Mouse (Mus musculus) cerebellum, adult 18-20 months (tissue): ENCODE data around the gene Zfp668.
"Not testable (repeated sequence)": the region's sequence is repeated elsewhere in the genome, so short reads cannot be mapped to it uniquely, and the experiment has no call there.

Source experiments
- DNase-seq, 2 experiments: peaks; one replicate each; pipeline ENCODE4 v3.0.0; 2021

The Zfp668 gene

DNA sequence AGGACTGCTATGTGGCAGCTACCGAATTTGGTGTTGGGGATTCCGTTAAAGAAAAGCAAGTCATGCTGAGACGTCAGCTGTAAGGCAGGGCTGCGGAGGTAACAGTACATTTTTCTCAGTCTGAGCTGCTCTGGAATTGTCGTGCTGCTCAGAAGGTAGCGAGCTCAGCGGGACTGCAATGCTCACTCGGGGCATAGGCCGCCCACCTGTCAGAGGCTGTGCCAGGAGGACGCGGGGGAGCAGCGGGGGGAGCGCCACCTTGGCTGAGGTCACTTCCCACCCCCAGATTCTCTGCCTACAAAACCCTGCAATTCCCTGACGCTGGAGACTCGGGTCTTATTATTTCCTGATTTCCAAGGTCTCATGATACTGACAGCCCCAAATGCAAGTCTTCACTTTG, 35.7 kb downstream of the Zfp668 start:
- DNase-seq: peak; percentile 77 to 80

DNA sequence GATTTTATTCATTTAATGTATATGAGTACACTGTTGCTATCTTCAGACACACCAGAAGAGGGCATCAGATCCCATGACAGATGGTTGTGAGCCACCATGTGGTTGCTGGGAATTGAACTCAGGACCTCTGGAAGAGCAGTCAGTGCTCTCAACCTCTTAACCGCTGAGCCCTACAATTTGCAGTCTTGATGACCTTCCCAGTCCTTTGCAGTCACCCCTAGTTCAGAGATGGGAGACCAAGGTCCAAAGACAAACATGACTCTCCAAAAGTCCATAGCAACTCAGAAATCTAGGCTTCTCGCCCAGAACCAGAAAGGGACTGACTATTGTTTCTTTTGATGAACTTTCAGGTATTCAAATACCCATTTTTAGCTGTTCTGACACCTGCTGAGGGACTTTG, 36.6 kb downstream of the Zfp668 start:
- not testable (repeated sequence) for DNase-seq

DNA sequence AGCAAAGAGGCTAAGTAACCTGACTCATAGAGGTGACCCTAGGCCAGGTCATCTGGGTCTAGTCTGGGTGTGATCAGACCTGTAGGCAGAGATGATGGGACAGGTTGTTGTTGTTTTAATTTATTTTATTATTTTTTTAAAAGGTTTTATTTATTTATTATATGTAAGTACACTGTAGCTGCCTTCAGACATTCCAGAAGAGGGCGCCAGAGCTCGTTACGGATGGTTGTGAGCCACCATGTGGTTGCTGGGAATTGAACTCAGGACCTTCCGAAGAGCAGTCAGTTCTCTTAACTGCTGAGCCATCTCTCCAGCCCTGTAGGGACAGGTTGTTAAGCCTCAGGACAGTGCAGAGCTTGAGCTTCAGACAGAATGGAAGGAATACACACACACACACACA, 38.8 kb downstream of the Zfp668 start:
- not testable (repeated sequence) for DNase-seq

DNA sequence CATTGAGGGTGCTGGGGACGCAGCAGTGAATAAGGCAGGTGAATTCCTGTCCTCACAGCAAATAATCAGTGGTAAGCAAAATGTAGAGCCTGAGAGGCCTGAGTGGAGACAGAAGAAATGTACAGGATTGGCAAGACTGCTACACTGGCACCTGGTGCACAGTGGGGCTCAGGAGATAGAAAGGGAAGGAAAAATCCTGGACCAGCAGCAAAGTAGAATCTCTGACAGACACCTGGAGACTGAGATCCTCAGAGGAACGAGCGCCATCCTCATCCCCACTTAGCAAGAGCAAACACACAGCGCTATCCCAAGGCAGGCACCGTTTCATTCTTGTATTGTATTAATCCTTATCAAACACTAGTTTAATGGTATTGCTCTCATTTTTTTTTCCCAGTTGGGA, 39.2 kb downstream of the Zfp668 start:
- peak; percentile 55 to 66 for DNase-seq

DNA sequence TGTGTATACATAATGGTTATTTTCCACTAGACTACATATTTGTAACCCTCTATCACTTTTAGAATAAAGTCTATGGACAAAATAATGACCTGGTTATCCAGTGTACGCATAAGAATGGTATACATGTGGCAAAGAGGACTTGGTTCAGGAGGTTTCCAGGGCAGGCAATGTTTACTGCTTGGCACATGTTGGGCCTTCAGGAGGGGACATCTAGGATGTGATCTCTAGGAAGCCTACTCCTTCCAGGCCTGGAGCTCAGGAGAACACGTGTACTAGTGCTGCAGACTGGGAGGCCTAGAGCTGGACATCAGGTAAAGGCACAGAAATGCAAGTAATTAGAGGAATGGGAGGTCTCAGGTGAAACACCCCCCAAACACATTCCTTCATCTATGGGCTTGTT, 41.1 kb downstream of the Zfp668 start:
- no peak for DNase-seq

DNA sequence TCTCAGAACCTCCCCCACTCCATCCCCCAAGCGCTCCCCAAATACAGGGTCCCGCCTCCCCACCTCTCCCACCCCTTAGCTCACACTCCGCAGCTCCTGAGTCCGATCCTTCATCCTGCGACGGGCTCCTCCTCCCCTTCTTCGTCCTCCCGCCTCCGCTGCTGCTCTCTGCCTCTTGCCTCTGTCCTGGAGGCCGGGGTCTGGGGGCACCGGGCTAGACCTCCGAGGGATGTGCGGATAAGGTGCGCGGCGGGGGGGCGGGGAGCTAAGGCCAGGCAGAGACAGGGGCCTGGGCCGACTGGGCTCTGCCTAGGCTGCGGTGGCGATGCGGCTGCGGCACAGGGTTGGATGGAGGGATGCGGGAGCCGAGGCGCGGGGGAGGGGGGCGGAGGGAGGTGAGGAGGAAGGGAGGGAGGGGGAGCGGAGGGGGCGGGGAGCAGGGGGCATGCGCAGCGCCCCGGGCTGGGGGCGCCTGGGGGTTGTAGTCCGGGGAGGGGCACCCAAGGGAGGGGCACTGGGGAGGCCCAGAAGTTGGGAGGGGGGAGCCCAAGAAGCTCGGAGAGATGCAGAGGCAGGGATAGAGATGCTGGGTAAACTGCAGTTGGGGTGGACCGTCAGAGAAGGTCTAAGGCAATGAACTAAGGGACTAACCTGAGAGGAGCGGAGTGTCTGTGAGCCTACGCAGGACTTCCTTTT, 52.3 kb downstream of the Zfp668 start, which contains the start of the genes Stx4a and Stx1b:
Gene Stx4a (plus strand): TSS at position 119 of the 696 bp plus-strand sequence.
Gene Stx1b (minus strand): TSS at position 374 of the 696 bp plus-strand sequence.
- DNase-seq: peak; percentile 81 to 83

DNA sequence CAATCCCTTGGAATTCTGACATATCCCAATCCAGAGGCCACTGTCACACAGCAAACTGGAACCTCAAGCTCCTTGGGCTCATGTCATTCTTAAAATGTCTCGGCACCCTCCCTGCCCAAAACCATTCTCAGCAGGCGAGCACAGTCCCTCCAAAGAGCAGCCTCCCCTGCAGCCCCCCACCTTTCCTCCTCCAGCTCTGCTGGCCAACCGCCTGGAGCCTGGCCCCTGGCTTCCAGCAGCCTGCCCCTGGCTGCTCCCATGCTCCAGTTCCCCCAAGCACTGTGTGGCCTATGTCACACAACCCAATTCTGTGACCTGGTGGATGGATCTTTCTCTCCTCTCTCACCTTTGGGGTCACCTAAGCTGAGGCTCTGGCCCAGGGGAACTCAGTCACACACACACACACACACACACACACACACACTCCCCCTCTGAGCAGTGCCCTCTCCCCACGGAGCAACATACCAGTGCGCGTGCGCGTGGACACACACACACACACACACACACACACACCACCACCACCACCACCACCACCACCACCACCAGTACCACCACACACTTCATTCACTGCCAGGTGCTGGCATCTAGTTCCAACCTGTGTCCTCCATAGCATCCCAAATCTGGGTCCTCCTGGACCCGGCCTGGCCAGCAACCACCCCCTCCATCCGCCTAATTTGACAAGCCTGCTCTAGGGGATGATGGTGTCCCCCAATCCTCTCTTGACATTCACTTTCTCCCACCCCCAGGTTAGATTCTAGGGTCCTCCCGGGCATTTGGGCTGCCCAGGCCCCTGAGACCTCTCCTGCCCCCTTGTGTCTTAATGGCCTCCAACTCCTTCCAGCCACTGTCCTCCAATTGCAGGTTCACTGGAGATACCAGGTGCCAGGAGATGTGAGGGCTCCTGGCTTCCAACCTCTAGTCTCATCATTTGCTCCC, 53.1 kb downstream of the Zfp668 start:
- peak; percentile 58 to 71 for DNase-seq

DNA sequence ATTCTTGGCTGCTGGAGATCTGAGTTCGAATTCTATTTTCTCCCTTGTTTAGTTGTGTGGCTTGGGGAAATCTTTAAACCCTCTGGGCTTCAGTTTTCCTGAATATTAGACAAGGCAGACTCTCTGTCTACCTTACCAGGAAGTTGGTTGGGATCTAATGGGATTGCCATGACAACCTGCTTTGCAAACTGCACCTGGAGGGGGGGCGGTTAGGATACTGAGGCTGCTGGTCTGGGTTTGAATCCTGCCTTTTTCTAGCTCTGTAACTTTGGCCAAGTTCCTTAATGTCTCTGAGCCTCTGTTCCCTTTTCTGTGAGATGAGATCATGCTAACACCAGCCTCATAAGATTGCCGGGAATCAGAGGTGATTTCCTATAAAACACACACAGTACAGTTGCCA, 54.1 kb downstream of the Zfp668 start:
- no peak for DNase-seq

DNA sequence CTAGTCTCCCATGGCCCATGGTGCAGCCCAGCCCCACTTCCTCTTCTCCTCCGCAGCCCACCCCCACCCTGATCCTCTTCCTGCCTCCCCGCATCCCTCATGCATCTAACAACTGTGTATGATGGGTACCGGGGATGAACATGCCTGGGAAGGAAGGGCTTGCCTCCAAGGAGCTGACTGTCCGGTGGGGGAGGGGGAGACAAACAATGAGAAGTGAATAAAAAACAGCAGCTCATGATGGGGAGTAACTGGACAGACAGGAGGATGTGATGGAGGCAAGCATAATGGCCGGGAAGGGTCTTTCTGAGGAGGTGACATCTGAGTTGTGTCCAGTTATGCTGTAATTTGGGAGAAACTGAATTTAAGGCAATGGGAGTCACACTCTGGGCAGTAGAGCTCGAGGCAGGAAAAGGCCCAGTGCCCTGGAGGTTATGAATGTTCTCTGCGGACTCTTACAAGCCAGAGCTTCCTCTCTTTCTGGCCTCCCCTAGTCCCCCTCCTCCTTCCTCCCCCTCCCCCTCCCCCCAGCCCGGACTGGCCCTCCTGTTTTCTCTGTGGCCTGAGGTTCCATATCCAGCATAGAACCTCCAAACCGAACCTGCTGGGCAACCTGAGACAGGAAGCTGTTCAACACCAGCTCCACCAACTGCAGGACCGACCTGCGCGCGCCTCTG, 55.7 kb downstream of the Zfp668 start:
- no peak for DNase-seq

DNA sequence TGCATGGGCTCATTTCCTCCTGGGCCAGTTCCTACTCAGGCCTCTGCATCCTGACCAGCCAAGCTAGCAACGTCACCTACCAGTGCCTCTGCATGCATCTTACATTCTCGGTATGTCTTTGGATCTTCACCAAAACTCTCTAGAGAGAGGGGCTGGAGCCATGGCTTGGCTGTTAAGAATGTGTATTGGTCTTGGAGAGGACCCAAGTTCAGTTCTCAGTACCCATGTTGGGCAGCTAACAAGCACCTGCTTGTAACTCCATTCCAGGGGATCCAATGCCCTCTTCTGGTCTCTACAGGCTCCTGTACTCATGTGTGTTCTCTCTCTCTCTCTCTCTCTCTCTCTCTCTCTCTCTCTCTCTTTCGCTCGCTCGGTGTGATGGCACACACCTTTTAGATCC, 58.9 kb downstream of the Zfp668 start:
- DNase-seq: no peak

DNA sequence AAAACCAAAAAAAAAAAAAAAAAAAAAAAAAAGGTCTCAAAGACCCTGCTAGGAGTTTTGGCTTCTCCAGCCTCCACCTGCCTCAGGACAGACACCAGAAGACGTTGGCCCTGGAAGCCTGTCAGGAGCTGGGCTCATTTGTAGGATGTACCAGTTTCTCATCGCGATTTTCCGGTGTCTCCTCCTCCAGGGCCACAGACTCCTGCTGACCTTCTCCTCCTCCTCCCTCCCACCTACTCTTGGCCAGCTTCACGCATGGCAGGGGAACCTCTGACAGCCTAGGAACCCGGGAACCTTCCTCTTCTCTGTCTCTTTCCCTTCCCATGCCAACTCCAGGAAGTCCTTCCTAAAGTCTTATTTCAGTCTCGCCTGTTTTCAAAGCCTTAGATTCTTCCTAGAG, 59.6 kb downstream of the Zfp668 start:
- DNase-seq: peak; percentile 42

DNA sequence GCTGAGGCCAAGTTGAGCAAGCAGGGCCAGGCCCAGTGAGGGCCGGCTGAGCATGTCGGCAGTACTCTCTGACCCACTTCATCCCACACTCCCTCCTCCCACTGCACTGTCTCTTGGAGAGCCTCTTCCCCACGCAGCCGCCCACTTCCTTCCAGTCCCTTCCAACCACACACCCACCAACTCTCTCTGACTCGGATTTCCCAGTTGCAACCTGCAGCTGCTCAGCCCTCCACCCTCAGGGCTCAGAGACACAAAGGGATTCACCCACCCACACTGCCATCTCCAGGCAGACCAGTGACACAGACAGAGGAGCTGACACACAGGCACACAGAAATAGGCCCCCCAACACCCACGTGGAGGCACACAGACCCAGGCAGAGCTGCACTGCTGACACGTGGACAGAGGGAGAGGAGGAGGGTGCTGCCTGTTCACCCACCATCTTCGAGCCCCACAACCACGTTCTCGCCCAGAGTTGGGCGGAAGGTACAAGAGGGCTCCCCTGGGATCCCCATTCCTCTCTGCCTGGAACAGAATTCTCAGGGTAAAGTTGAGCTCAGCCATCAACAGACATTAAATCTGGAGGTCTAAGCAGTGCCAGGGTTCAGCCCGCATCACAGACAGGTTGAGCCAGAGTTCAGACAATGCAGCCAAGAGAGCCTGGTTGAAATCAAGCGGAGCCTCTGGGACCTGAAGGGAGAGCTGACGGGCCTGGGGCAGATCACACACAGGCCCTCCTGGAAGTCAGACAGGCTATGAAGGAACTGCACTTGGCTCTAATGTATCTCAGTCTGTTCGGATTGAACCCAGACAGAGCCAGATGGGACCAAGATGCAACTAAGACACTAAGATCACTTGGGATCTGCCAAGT, 60.4 kb downstream of the Zfp668 start:
- DNase-seq: peak; percentile 59 to 67

DNA sequence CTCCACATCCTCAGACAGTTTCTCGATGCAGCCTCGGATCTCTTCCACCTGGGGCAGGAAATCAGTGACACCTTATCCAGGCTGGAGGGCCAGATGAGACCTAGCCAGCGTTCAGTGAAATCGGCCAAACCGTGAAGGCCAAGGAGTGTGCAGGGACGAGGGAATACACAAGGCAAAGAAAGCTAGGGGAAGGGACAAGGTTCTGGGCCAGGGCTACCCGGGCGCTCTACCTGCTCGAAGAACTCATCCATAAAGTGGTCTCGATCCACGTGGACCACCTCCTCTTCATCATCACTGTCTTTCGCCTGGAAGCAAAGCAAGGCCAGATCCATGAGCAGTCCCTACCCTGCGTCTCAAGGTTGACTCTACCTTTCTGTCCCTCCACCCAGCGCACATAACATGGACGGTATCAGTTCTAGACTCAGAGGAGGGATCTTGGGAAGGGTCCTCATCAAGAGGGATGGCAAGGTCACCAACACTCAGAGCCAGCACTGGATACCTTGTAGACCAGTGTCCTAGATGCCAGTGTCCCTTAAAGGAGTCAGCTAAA, 61.4 kb downstream of the Zfp668 start:
- DNase-seq: no peak

DNA sequence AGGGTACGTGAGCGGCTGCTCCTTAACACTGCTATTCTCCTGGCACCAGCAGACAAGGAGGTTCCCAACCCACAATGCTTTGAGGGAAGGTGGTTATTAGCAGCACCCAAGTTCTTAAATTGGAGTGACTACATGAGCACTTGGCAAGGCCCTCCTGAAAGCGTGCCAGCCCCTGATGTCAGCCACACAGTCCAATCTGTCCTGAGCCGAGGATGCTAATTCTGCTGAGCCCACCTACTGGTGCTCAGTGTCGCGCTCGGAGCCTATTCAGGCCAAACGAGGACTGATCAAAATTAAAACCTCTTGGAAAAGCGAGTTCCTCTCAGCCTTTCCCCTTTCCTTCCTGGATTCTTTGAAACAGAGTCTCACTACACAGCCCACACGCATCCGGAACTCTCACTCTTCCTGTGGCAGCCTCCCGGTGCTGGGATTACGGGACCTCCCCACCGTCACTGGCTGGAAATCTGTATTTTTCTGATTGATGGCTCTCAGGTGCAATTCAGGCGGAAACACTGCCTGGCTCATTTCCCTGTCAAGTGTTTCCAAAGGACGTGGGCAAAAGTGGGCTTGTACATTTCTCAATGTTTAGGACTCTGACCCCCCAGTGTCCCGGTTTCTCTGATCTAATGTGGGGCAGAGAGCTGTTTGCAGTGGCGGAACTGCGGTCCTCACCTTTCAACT, 62.2 kb downstream of the Zfp668 start:
- DNase-seq: peak; percentile 95 to 96

DNA sequence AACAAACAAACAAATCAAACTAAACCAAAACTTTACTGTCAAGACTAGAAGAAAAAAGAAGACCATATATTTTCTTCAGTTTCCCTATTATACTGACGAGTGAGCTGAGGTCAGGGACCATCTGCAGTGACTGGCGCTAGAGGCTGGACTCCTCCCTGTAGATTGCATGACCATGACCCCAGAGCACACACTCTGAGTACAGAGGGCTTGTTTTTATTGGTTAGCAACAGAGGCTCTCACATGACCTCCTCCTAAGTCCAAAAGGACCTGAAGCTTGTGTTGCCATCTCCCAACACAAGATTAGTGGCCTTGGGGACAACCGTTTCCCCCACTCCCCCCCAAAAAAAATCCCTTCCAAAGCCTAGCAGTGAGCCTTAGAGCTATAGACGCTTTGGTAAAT, 62.8 kb downstream of the Zfp668 start:
- DNase-seq: no peak
